Mouse (Mus musculus) small intestine, adult 2 months (tissue): ENCODE measurements around the gene Tmem245.

Source experiments
- CTCF ChIP-seq: fragments of 200-500 bp; IDR thresholded peaks from 2 replicates; pipeline ENCODE4 v1.5.1; 2012; ENCODE audit warnings: low read depth, mild to moderate bottlenecking, control low read depth, inconsistent platforms, low read length, moderate library complexity, mixed read lengths; ENCODE audit not compliant: insufficient replicate concordance, insufficient read length; ENCODE audit errors: extremely low read depth
- POLR2A ChIP-seq: fragments of 200-500 bp; IDR thresholded peaks from 2 replicates; pipeline ENCODE4 v1.6.1; 2012; ENCODE audit warnings: low read depth, mild to moderate bottlenecking, control low read depth, inconsistent platforms, low read length, moderate library complexity

DNA sequence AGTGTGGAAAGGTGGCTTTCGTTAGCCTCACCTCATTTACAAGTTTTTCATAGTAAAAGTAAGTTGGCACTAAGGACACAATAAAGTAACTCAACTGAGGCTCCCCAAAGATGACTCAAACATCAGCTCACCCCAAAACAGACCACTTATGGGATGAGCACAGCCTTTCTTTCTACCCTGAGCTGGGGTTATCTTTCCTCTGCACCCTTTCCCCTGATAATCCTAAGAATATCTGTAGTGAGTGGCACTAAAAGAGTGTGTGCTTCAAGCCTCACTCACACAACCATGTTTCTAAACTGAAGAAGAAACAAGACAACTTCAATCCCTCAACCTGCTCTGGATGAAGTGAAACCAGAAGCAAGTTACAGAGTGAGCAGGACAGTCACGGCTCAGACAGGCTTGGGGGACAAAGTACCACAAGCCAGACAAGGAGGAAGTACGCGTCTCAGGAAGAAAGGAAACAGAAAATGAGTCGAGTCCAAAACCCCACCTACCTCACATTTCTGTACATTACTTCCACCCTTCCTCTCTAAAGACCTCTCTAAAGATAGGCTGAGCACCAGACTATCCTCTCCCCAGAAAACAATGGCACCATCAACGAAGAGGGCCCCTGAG is 54.6 kb downstream of the Tmem245 start:
- TF ChIP-seq POLR2A (no peak), CTCF (no peak)
